Mouse (Mus musculus): Measurements from ENCODE around the gene Rnf26.

- TF ChIP-seq CTCF (IDR thresholded peaks at IDR 0.05; ENCODE audit: borderline replicate concordance, insufficient read depth, low read length), result no peak
- no peak for TF ChIP-seq POLR2A (IDR thresholded peaks at IDR 0.05; ENCODE audit: low read depth, low read length)
Observed at GRCm38 (mm10) chr9:44067960-44068330, 45.4 kb downstream of the Rnf26 start.

All from embryonic fibroblast, embryonic 13.5 days (primary cell).